Mouse (Mus musculus): ENCODE measurements around the gene Arhgap11a. TPM values are rescaled to one million over a fixed set of nuclear protein-coding genes. Genes with fewer than 3 reads are reported as not detected.
A peak's percentile ranks its signal among the peaks of the same experiment; 100 is the strongest.

The Arhgap11a gene
- polyA plus RNA-seq, 1 experiment from 2014 or later: 40.2 TPM

- WGBS: 97% methylated on average over 3 of the region's 3 CpGs
- peaks cover 93% of the 10 kb centered on the region for H3K36me3 ChIP-seq (replicated peaks)
These were observed 13.2 kb downstream of the Arhgap11a start for GRCm38 (mm10) chr2:113835219-113835618.

DNA sequence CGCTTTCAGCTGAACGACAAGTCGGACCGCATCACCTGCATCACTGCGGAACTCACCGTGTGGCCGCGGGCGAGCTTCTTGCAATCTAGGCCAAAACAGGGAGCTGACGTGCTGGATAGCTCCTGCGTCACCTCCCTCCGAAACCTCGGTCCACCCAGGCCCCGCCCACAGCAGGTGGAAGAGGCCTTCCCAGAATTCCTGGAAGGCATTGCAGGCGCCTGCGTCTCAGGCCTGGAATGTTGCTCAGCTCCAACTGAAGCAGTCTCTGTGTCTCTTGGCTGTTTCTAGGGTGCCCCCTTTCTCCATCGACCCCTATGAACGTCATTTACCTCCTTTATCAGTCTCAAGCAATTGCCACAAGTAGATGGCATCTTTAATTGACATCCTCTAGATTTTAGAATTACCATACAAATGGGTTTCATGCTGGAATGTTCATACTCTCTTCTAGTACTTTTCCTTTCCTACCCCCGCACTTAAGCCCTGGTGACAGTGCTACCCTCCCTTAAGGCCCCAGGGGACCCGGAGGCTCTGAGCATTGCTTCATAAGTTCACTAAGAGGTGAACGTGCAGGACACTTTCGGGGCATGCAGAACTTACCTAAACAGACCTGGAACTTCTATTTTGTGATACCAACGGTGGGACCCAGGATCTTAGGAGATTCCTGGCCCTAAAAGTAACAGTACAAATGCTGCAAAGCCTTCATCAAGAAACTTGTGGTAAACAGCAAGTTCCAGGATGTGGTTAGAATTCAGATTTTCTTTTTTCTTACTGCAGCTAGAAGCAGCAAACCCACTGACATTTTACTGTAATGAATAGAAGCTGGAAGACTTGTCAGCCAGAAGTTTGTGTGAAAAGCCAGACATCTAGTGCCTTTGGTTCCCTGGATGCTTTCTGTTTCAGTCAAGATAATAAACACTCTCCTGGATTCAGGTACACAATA, 19.2 kb downstream of the Arhgap11a start, which contains the start of gene Scg5:
Scg5 (minus strand) TSS at position 179 of the 940 bp plus-strand sequence.
- peak; percentile 88 for DNase-seq (ENCODE audit: extremely low spot score, low spot score)
- no peaks in the 10 kb centered on the region for H3K9me3 ChIP-seq
- H3K27me3 ChIP-seq (ENCODE audit: poor library complexity, severe bottlenecking): no peaks in the 10 kb centered on the region
- WGBS: 9% methylated on average over 23 of the region's 23 CpGs
- H3K4me1 ChIP-seq: peaks cover 37% of the 10 kb centered on the region
- H3K4me3 ChIP-seq: peak within 1 kb of the TSS; percentile 62
- H3K27ac ChIP-seq: peak within 1 kb of the TSS; percentile 92
- H3K36me3 ChIP-seq (replicated peaks): peaks cover 37% of the 10 kb centered on the region

More at GRCm38 (mm10) chr2:113835219-113835618, 13.2 kb downstream of the Arhgap11a start:
- Histone ChIP-seq H3K9me3 (no peaks in the 10 kb centered on the region), H3K27ac (no peak overlapping the region), H3K4me1 (no peaks in the 10 kb centered on the region), H3K27me3 (ENCODE audit: poor library complexity, severe bottlenecking) (no peaks in the 10 kb centered on the region), H3K4me3 (no peak overlapping the region)
- DNase-seq (ENCODE audit: extremely low spot score, low spot score): no peak

- peak overlapping the region; percentile 92 for H3K27ac ChIP-seq
- peak overlapping the region; percentile 62 for H3K4me3 ChIP-seq
- WGBS: 14% methylated on average over 17 of the region's 17 CpGs
- peaks cover 28% of the 10 kb centered on the region for H3K36me3 ChIP-seq (replicated peaks)
- no peaks in the 10 kb centered on the region for H3K27me3 ChIP-seq (ENCODE audit: poor library complexity, severe bottlenecking)
- DNase-seq (ENCODE audit: extremely low spot score, low spot score): no peak
- peaks cover 37% of the 10 kb centered on the region for H3K4me1 ChIP-seq
- no peaks in the 10 kb centered on the region for H3K9me3 ChIP-seq
These were observed 20.1 kb downstream of the Arhgap11a start for GRCm38 (mm10) chr2:113828086-113828942.

GRCm38 (mm10) chr2:113823909-113824308, 24.6 kb downstream of the Arhgap11a start:
- DNase-seq (ENCODE audit: extremely low spot score, low spot score): no peak
- Histone ChIP-seq H3K36me3 (replicated peaks) (peaks cover 35% of the 10 kb centered on the region), H3K9me3 (no peaks in the 10 kb centered on the region), H3K4me3 (no peak overlapping the region), H3K27ac (no peak overlapping the region), H3K4me1 (peaks cover 31% of the 10 kb centered on the region), H3K27me3 (ENCODE audit: poor library complexity, severe bottlenecking) (no peaks in the 10 kb centered on the region)
- WGBS: 0% methylated on average over 2 of the region's 2 CpGs

DNA sequence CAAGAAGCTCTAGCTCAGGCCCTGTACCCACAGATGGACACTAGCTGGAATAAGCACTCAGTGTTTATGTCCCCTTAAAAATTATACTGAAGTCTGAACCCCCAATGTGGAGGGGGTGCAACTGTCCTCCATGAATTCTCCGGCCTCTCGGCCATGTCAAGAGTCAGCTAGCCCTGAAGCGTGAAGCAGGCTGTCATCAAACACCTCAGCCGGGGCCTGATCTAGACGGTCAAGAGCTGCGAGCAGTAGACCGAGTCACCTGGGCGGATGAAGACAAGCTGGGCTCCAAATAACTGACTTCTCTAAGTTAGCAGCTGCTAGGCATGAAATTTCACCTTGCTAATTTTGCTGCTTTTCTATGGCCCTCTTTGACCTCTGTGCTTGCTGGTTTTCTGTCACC, 26.1 kb downstream of the Arhgap11a start:
- H3K4me1 ChIP-seq: peaks cover 23% of the 10 kb centered on the region
- no peak overlapping the region for H3K4me3 ChIP-seq
- 97% methylated on average over 8 of the region's 8 CpGs for WGBS
- no peak for DNase-seq (ENCODE audit: extremely low spot score, low spot score)
- H3K9me3 ChIP-seq: no peaks in the 10 kb centered on the region
- H3K27ac ChIP-seq: no peak overlapping the region
- H3K27me3 ChIP-seq (ENCODE audit: poor library complexity, severe bottlenecking): no peaks in the 10 kb centered on the region
- peaks cover 47% of the 10 kb centered on the region for H3K36me3 ChIP-seq (replicated peaks)

DNA sequence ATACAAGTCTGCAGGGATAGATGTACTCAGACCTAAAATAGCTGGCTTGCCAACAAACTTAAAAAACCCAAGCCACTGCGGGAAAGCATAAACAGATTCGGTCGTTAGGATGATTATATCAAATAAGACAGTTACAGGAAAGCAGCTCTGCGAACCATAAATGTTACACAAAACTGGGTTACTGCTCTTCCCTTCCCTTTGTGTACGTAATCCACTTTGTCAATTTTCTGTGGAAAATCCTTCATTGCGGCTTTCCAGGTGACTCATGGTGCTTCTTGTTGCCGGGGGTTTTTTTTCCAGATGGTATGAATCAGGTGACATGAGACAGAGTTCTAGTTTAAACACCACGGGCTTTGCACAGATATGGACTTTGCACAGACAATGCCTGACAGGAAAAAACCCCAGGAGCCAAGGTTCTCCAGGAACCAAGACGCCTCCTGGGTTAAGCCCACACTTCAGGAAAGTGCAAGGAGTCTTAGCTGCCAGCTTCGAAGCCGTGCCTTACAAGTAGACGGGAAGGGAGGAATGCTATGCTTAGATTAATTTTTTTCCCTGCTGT, 27.2 kb downstream of the Arhgap11a start:
- H3K27ac ChIP-seq: no peak overlapping the region
- WGBS: 86% methylated on average over 12 of the region's 12 CpGs
- no peak for DNase-seq (ENCODE audit: extremely low spot score, low spot score)
- H3K9me3 ChIP-seq: no peaks in the 10 kb centered on the region; the same call in 1 of the 2 replicates
- H3K36me3 ChIP-seq (replicated peaks): peaks cover 54% of the 10 kb centered on the region
- H3K4me1 ChIP-seq: peaks cover 12% of the 10 kb centered on the region
- no peaks in the 10 kb centered on the region for H3K27me3 ChIP-seq (ENCODE audit: poor library complexity, severe bottlenecking)
- H3K4me3 ChIP-seq: no peak overlapping the region

GRCm38 (mm10) chr2:113820117-113820516, 28.3 kb downstream of the Arhgap11a start:
- no peak overlapping the region for H3K4me3 ChIP-seq
- H3K9me3 ChIP-seq: no peaks in the 10 kb centered on the region; the same call in 1 of the 2 replicates
- no peaks in the 10 kb centered on the region for H3K27me3 ChIP-seq (ENCODE audit: poor library complexity, severe bottlenecking)
- peaks cover 49% of the 10 kb centered on the region for H3K36me3 ChIP-seq (replicated peaks)
- no peak overlapping the region for H3K27ac ChIP-seq
- DNase-seq (ENCODE audit: extremely low spot score, low spot score): no peak
- 95% methylated on average over 15 of the region's 15 CpGs for WGBS
- peaks cover 8% of the 10 kb centered on the region for H3K4me1 ChIP-seq

DNA sequence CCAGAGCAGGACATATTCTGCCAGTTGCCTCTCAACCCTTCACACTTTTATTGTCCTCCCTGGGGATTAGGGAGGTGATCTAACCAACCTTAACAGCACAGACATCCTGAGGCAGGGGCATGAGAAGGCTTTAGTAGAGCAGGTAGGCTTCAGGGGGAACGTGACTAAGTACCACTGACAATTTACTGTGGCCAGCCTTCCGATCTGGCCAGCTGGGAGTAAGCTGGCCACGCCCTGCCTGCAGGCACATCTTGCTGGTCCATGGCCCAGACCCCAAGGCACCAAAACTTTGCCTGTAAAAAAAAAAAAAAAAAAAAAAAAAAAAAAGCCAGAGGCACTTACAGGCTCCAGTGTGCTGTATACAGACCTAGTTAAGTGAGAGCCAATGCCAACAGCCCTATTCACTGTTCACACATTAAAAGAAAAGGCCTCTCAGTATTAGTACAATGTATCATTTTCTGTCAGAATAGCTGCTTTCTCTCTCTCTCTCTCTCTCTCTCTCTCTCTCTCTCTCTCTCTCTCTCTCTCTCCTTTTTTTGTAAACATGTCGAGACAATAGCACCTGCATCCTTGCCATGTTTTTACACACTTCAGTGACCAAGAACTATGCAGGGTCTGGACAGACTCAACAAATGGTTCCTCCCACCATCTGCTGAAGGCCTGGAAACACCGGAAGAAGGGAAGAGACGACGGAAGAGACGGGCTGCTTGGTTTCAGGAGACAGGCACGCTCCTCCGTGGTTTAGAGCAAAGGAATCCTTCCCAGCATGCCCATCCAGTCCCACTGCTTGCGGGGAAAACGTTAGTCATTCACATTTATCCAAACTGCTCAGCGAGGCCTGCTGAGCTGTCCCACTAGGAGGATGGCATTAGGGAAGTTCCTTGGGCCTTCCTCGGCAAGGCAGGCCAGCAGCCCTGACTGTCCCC, 30.5 kb downstream of the Arhgap11a start:
- 77% methylated on average over 14 of the region's 14 CpGs for WGBS
- H3K27me3 ChIP-seq (ENCODE audit: poor library complexity, severe bottlenecking): no peaks in the 10 kb centered on the region
- H3K4me3 ChIP-seq: no peak overlapping the region
- H3K4me1 ChIP-seq: peaks cover 8% of the 10 kb centered on the region
- no peaks in the 10 kb centered on the region; the same call in 1 of the 2 replicates for H3K9me3 ChIP-seq
- peak overlapping the region; percentile 48; the same call in 1 of the 2 replicates for H3K27ac ChIP-seq
- H3K36me3 ChIP-seq (replicated peaks): peaks cover 49% of the 10 kb centered on the region
- no peak for DNase-seq (ENCODE audit: extremely low spot score, low spot score)

DNA sequence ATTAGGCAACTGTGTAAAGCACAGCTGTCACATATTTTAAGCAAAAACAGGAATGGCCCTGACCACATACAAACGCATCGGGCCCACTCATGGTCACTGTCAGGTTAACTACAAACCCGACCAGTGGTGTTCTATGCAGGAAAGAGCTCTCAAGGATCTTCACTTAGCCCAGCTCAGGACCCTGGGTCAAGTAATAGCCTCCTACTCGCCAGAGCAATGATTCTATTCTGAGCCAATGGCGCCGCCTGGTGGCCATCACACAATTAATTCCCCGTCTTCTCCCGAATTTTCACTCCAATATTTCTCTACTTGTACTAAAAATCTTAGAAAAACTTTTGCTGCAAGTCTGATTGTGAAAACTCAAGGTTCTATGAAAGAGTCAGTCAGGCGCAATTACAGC, 40.8 kb downstream of the Arhgap11a start:
- Histone ChIP-seq H3K27me3 (ENCODE audit: poor library complexity, severe bottlenecking) (no peaks in the 10 kb centered on the region), H3K36me3 (replicated peaks) (peaks cover 7% of the 10 kb centered on the region; the same call in 1 of the 2 replicates), H3K4me3 (no peak overlapping the region), H3K4me1 (no peaks in the 10 kb centered on the region), H3K9me3 (no peaks in the 10 kb centered on the region), H3K27ac (no peak overlapping the region)
- DNase-seq (ENCODE audit: extremely low spot score, low spot score): peak; percentile 60
- 23% methylated on average over 9 of the region's 9 CpGs for WGBS

- H3K27me3 ChIP-seq (ENCODE audit: poor library complexity, severe bottlenecking): no peaks in the 10 kb centered on the region
- no peak overlapping the region for H3K27ac ChIP-seq
- H3K4me1 ChIP-seq: no peaks in the 10 kb centered on the region
- no peak overlapping the region for H3K4me3 ChIP-seq
- DNase-seq (ENCODE audit: extremely low spot score, low spot score): no peak
- H3K9me3 ChIP-seq: no peaks in the 10 kb centered on the region
- 64% methylated on average over 10 of the region's 10 CpGs for WGBS
- H3K36me3 ChIP-seq (replicated peaks): peaks cover 7% of the 10 kb centered on the region; the same call in 1 of the 2 replicates
These were observed 41.4 kb downstream of the Arhgap11a start for GRCm38 (mm10) chr2:113806851-113807577.

DNA sequence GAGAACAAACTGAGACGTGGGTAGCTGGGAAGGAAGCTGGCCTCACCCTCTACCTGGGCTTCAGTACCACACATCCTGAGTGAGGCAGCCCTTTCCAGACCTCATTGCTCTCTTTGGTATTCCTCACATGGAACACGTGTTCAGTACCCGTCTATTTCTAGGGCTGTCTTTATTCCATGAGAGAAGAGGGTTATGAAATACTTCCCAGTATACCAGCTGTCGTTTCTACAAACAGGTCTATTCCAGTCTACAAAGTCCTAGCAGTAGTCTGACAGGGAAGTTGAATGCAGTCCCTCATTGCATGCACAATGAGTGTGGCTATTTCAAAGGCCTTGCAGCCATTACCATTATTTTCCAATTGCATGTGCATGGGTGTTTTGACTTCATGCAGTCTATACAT, 42.7 kb downstream of the Arhgap11a start:
- no peak for DNase-seq (ENCODE audit: extremely low spot score, low spot score)
- no peak overlapping the region for H3K27ac ChIP-seq
- WGBS: 92% methylated on average over 4 of the region's 4 CpGs
- H3K27me3 ChIP-seq (ENCODE audit: poor library complexity, severe bottlenecking): no peaks in the 10 kb centered on the region
- no peaks in the 10 kb centered on the region for H3K4me1 ChIP-seq
- no peaks in the 10 kb centered on the region for H3K9me3 ChIP-seq
- peaks cover 7% of the 10 kb centered on the region; the same call in 1 of the 2 replicates for H3K36me3 ChIP-seq (replicated peaks)
- H3K4me3 ChIP-seq: no peak overlapping the region

All from forebrain, embryonic 10.5 days (tissue).